Mouse (Mus musculus) kidney, adult 2 months (tissue): ENCODE data around the gene Trip11. TPM values are rescaled to one million over a fixed set of nuclear protein-coding genes. Genes with fewer than 3 reads are reported as not detected.

Experiments used
- DNase-seq: peaks from one replicate; pipeline ENCODE4 v3.0.0; 2021
- H3K27ac ChIP-seq: fragments of 200-500 bp; 2 replicates; pipeline ENCODE4 v1.5.1; 2012; ENCODE audit warnings: low read depth, low read length, control low read depth, inconsistent platforms; ENCODE audit not compliant: insufficient read depth
- H3K27me3 ChIP-seq: fragments of 200-500 bp; replicated peaks from 2 replicates; pipeline ENCODE4 v1.6.1; 2012; ENCODE audit warnings: mild to moderate bottlenecking, moderate library complexity, low read length, inconsistent platforms; ENCODE audit not compliant: control insufficient read depth, insufficient read depth
- H3K36me3 ChIP-seq: fragments of 200-500 bp; 2 replicates; pipeline ENCODE4 v1.6.1; 2012; ENCODE audit warnings: mild to moderate bottlenecking, moderate library complexity, low read length, inconsistent platforms; ENCODE audit not compliant: control insufficient read depth, insufficient read depth
- H3K4me1 ChIP-seq: fragments of 200-500 bp; 2 replicates; pipeline ENCODE4 v1.6.1; 2011; ENCODE audit warnings: low read length; ENCODE audit not compliant: control insufficient read depth, insufficient read depth
- H3K4me3 ChIP-seq: fragments of 200-500 bp; 2 replicates; pipeline ENCODE4 v1.5.1; 2011; ENCODE audit warnings: mild to moderate bottlenecking, low read depth, low read length, control low read depth; ENCODE audit not compliant: insufficient read depth
- CTCF ChIP-seq: fragments of 200-500 bp; conservative IDR thresholded peaks from 2 replicates; pipeline ENCODE4 v1.5.1; 2011; ENCODE audit warnings: low read depth, mild to moderate bottlenecking, control low read depth, low read length, moderate library complexity, mixed read lengths; ENCODE audit not compliant: insufficient read depth, insufficient read length
- POLR2A ChIP-seq: fragments of 200-500 bp; IDR thresholded peaks from one replicate; pipeline ENCODE4 v1.6.1; 2011; ENCODE audit warnings: low read depth, low read length, control low read depth
- WGBS: fragments of 180-500 bp; shearing (Covaris S2); methylation state at CpG from one replicate; pipeline ENCODE4 v1.1.7; 2018; 5-methylcytosine and 5-hydroxymethylcytosine counted together
- polyA plus RNA-seq: library from polyadenylated mRNA; depleted of rRNA; stranded (reverse); fragments of >200 nt; gene quantifications from 2 replicates; pipeline ENCODE4 v1.2.3, GENCODE M21; 2012

The Trip11 gene
- polyA plus RNA-seq, 1 experiment: 4.2 TPM

GRCm38 (mm10) chr12:101898966-101899365 lies 14.1 kb downstream of the Trip11 start:
- TF ChIP-seq CTCF: no peak
- WGBS: 95% methylated on average over 8 of the region's 8 CpGs
- no peak overlapping the region for H3K27ac ChIP-seq
- no peak for DNase-seq
- H3K4me3 ChIP-seq: no peak overlapping the region
- H3K4me1 ChIP-seq: no peaks in the 10 kb centered on the region
- no peaks in the 10 kb centered on the region for H3K27me3 ChIP-seq
- H3K36me3 ChIP-seq: peaks cover 4% of the 10 kb centered on the region

DNA sequence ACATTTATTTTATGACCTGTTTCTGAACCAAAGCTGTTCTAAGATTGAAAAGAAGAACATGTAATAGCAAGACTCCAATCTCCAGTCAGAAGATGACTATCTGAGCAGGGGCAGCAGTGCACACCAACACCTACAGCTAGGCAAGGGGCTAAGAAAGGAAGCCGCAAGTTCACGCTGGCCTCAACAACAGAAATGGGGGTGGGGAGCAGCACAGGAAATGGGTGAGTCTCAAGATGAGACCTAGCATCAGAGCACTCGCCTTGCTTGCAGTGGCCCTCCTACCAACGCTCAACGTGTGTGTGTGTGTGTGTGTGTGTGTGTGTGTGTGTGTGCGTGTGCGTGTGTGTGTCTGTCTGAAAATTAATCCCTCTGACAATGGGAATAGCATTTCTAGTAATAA lies 16.0 kb downstream of the Trip11 start:
- Histone ChIP-seq H3K36me3 (peaks cover 6% of the 10 kb centered on the region), H3K27ac (no peak overlapping the region), H3K27me3 (no peaks in the 10 kb centered on the region), H3K4me1 (no peaks in the 10 kb centered on the region), H3K4me3 (no peak overlapping the region)
- no peak for DNase-seq
- 75% methylated on average over 7 of the region's 7 CpGs for WGBS
- TF ChIP-seq POLR2A (no peak), CTCF (no peak)

DNA sequence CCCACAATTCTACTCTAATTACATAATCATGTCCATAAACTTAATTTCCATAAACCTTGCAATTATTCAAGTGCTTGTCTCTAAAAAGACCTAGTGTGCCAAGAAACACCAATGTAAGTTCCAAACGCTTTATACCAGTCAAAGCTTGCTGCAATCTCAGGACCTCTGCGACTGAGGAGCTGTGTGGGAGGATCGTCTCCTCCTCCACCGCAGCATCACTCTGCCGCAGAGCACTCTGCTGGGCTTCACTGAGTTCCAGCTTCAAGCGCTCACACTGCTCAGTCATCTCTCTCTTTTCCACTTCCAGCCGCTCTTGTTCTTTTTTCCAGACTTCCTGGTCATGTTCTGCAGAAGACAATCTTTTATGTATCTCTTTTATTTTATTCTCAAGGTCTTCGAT lies 19.8 kb downstream of the Trip11 start:
- 67% methylated on average over 8 of the region's 8 CpGs for WGBS
- Histone ChIP-seq H3K4me3 (no peak overlapping the region), H3K27ac (no peak overlapping the region), H3K36me3 (peaks cover 6% of the 10 kb centered on the region), H3K4me1 (no peaks in the 10 kb centered on the region), H3K27me3 (no peaks in the 10 kb centered on the region)
- DNase-seq: no peak
- TF ChIP-seq POLR2A: no peak
- TF ChIP-seq CTCF: no peak

- Histone ChIP-seq H3K4me1 (no peaks in the 10 kb centered on the region), H3K36me3 (peaks cover 6% of the 10 kb centered on the region), H3K27ac (no peak overlapping the region), H3K4me3 (no peak overlapping the region), H3K27me3 (no peaks in the 10 kb centered on the region)
- WGBS: 98% methylated on average over 2 of the region's 2 CpGs
- TF ChIP-seq POLR2A (no peak), CTCF (no peak)
- DNase-seq: no peak
These were observed 20.2 kb downstream of the Trip11 start for GRCm38 (mm10) chr12:101892832-101893231.

- 92% methylated on average over 5 of the region's 5 CpGs for WGBS
- Histone ChIP-seq H3K4me1 (no peaks in the 10 kb centered on the region), H3K27ac (no peak overlapping the region), H3K36me3 (peaks cover 9% of the 10 kb centered on the region), H3K4me3 (no peak overlapping the region), H3K27me3 (no peaks in the 10 kb centered on the region)
- TF ChIP-seq POLR2A: no peak
- no peak for TF ChIP-seq CTCF
- no peak for DNase-seq
These were observed 22.0 kb downstream of the Trip11 start for GRCm38 (mm10) chr12:101891066-101891465.

GRCm38 (mm10) chr12:101889351-101889750 lies 23.7 kb downstream of the Trip11 start:
- Histone ChIP-seq H3K4me1 (no peaks in the 10 kb centered on the region), H3K4me3 (no peak overlapping the region), H3K27me3 (no peaks in the 10 kb centered on the region), H3K27ac (no peak overlapping the region), H3K36me3 (peaks cover 7% of the 10 kb centered on the region)
- DNase-seq: peak; percentile 62
- TF ChIP-seq POLR2A: no peak
- 83% methylated on average over 3 of the region's 3 CpGs for WGBS

GRCm38 (mm10) chr12:101888312-101888711 lies 24.8 kb downstream of the Trip11 start:
- Histone ChIP-seq H3K27ac (no peak overlapping the region), H3K4me3 (no peak overlapping the region), H3K27me3 (no peaks in the 10 kb centered on the region), H3K4me1 (no peaks in the 10 kb centered on the region), H3K36me3 (peaks cover 5% of the 10 kb centered on the region)
- TF ChIP-seq CTCF (no peak), POLR2A (no peak)
- 91% methylated on average over 2 of the region's 2 CpGs for WGBS
- no peak for DNase-seq

GRCm38 (mm10) chr12:101884926-101885325 lies 28.1 kb downstream of the Trip11 start:
- no peak overlapping the region for H3K27ac ChIP-seq
- no peaks in the 10 kb centered on the region for H3K4me1 ChIP-seq
- no peaks in the 10 kb centered on the region for H3K27me3 ChIP-seq
- TF ChIP-seq CTCF: no peak
- no peak for TF ChIP-seq POLR2A
- peak; percentile 52 for DNase-seq
- peaks cover 3% of the 10 kb centered on the region for H3K36me3 ChIP-seq
- 93% methylated on average over 7 of the region's 7 CpGs for WGBS
- no peak overlapping the region for H3K4me3 ChIP-seq
